Mouse (Mus musculus) CH12.LX (cell line): ENCODE data around the gene Fam49a.

ENCODE experiments used
- CTCF ChIP-seq, 2 experiments: IDR thresholded peaks in 1 of 2; conservative IDR thresholded peaks in 1 of 2; 2 replicates each; pipeline ENCODE4 v1.5.1; 2011 to 2012; ENCODE audit warnings: low read depth in 2 of 2, low read length in 2 of 2, improper control_type of control experiment in 1 of 2, inconsistent platforms in 1 of 2, mild to moderate bottlenecking in 1 of 2, moderate library complexity in 1 of 2
- MEF2A ChIP-seq: IDR thresholded peaks from 2 replicates; pipeline ENCODE4 v1.6.1; 2014; ENCODE audit warnings: low read depth, mild to moderate bottlenecking, inconsistent platforms, low read length, improper control_type of control experiment, borderline replicate concordance

DNA sequence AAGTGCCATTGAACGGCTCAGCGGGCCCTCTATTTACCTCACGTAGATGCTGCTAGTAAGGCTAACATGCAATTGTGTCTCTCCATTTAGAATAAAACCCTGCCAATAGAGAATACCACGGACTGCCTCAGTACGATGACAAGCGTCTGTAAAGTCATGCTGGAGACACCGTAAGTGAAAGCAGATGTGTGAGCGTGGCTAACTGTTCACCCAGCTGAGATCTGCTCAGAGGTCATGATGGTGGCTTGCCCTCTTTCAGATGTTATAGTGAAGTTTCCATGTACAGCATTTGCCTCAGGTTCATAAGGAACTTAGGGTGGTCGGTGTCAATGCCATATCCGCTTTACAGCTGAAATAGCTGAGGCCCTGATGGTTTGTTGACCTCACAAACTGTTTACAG, 100.4 kb downstream of the Fam49a start:
- TF ChIP-seq CTCF (conservative IDR thresholded peaks at IDR 0.05 in 1 of 2, IDR thresholded peaks at IDR 0.05 in 1 of 2; ENCODE audit: low read depth in 2 of 2, low read length in 2 of 2) (no peak), MEF2A (no peak)
